Mouse (Mus musculus) heart, embryonic 11.5 days (tissue): ENCODE measurements around the gene Map3k6. TPM values are rescaled to one million over a fixed set of nuclear protein-coding genes. Genes with fewer than 3 reads are reported as not detected.

Source experiments
- ATAC-seq: fragments of 200-750 bp; cut with Nextera tagmentation; replicated peaks from 2 replicates; pipeline ENCODE4 v1.8.0; 2017; ENCODE audit warnings: moderate library complexity; ENCODE audit not compliant: insufficient number of reproducible peaks, low FRiP score, low TSS enrichment
- H3K27ac ChIP-seq: fragments of 300-500 bp; sonication (generic); 2 replicates; pipeline ENCODE4 v1.5.1; 2014; ENCODE audit warnings: mild to moderate bottlenecking, low read depth, low read length
- H3K27me3 ChIP-seq: fragments of 300-500 bp; sonication (generic); 2 replicates; pipeline ENCODE4 v1.6.1; 2014; ENCODE audit warnings: mild to moderate bottlenecking, low read length, mixed read lengths; ENCODE audit not compliant: control insufficient read depth, insufficient read depth
- H3K36me3 ChIP-seq: fragments of 300-500 bp; sonication (generic); 2 replicates; pipeline ENCODE4 v1.6.1; 2014; ENCODE audit warnings: mild to moderate bottlenecking, low read length, moderate library complexity, mixed read lengths; ENCODE audit not compliant: control insufficient read depth, insufficient read depth
- H3K4me1 ChIP-seq: fragments of 300-500 bp; sonication (generic); 2 replicates; pipeline ENCODE4 v1.6.1; 2014; ENCODE audit warnings: low read length; ENCODE audit not compliant: control insufficient read depth, insufficient read depth
- H3K4me2 ChIP-seq: fragments of 300-500 bp; sonication (generic); 2 replicates; pipeline ENCODE4 v1.6.1; 2014; ENCODE audit warnings: mild to moderate bottlenecking, moderate library complexity
- H3K4me3 ChIP-seq: fragments of 300-500 bp; sonication (generic); 2 replicates; pipeline ENCODE4 v1.5.1; 2014; ENCODE audit warnings: low read depth, low read length
- H3K9ac ChIP-seq: fragments of 300-500 bp; sonication (generic); 2 replicates; pipeline ENCODE4 v1.6.1; 2014; ENCODE audit warnings: mild to moderate bottlenecking, low read depth, low read length, moderate library complexity
- H3K9me3 ChIP-seq: fragments of 300-500 bp; sonication (generic); replicated peaks from 2 replicates; pipeline ENCODE4 v1.6.1; 2016; ENCODE audit warnings: low read length; ENCODE audit not compliant: control insufficient read depth
- WGBS: fragments of 180-500 bp; shearing (Covaris S2); extraction: QIAGEN DNeasy Blood & Tissue Kit; methylation state at CpG from one replicate; pipeline ENCODE4 v1.1.7; 2014; ENCODE audit not compliant: insufficient replicate concordance; 5-methylcytosine and 5-hydroxymethylcytosine counted together
- microRNA-seq: library from miRNA; unstranded; fragments of <30 nt; microRNA quantifications from one replicate; pipeline ENCODE4, GENCODE M21; 2016; ENCODE audit warnings: borderline number of aligned reads
- polyA plus RNA-seq: library from polyadenylated mRNA; unstranded; fragments of >200 nt; fragmentation: Nextera tagmentation; extraction: Ambion mirVana; gene quantifications from 2 replicates; pipeline ENCODE4 v1.2.1, GENCODE M21; 2014

Map3k6 gene
- polyA plus RNA-seq, 1 experiment from 2014 or later = 1.7 TPM

GRCm38 (mm10) chr4:133298516-133299365, 58.1 kb downstream of the Map3k6 start:
- Histone ChIP-seq H3K27ac (no peak overlapping the region), H3K4me3 (no peak overlapping the region), H3K9me3 (no peaks in the 10 kb centered on the region), H3K27me3 (peaks cover 4% of the 10 kb centered on the region; the same call in 1 of the 2 replicates), H3K4me2 (no peak overlapping the region), H3K4me1 (peaks cover 19% of the 10 kb centered on the region), H3K36me3 (peaks cover 14% of the 10 kb centered on the region; the same call in 1 of the 2 replicates), H3K9ac (no peak overlapping the region; the same call in 1 of the 2 replicates)
- 37% methylated on average over 12 of the region's 12 CpGs for WGBS
- ATAC-seq = no peak

- no peak for ATAC-seq
- Histone ChIP-seq H3K9ac (no peak overlapping the region), H3K36me3 (peaks cover 14% of the 10 kb centered on the region; the same call in 1 of the 2 replicates), H3K9me3 (no peaks in the 10 kb centered on the region), H3K4me1 (peaks cover 13% of the 10 kb centered on the region), H3K27me3 (no peaks in the 10 kb centered on the region), H3K27ac (no peak overlapping the region), H3K4me3 (no peak overlapping the region), H3K4me2 (no peak overlapping the region)
- 59% methylated on average over 5 of the region's 5 CpGs for WGBS
Measured at GRCm38 (mm10) chr4:133299701-133300100, 59.1 kb downstream of the Map3k6 start.

- H3K9me3 ChIP-seq = no peaks in the 10 kb centered on the region
- peaks cover 14% of the 10 kb centered on the region; the same call in 1 of the 2 replicates for H3K36me3 ChIP-seq
- WGBS = 85% methylated on average over 11 of the region's 11 CpGs
- no peaks in the 10 kb centered on the region for H3K27me3 ChIP-seq
- H3K9ac ChIP-seq = no peak overlapping the region
- H3K4me1 ChIP-seq = peaks cover 13% of the 10 kb centered on the region
- no peak for ATAC-seq
- H3K4me2 ChIP-seq = no peak overlapping the region
- no peak overlapping the region for H3K27ac ChIP-seq
- no peak overlapping the region for H3K4me3 ChIP-seq
Measured at GRCm38 (mm10) chr4:133300421-133300820, 59.8 kb downstream of the Map3k6 start.

- Histone ChIP-seq H3K9me3 (no peaks in the 10 kb centered on the region), H3K4me1 (peaks cover 13% of the 10 kb centered on the region), H3K9ac (no peak overlapping the region; the same call in 1 of the 2 replicates), H3K4me3 (no peak overlapping the region), H3K4me2 (no peak overlapping the region), H3K36me3 (peaks cover 7% of the 10 kb centered on the region; the same call in 1 of the 2 replicates), H3K27ac (no peak overlapping the region), H3K27me3 (no peaks in the 10 kb centered on the region)
- 26% methylated on average over 4 of the region's 4 CpGs for WGBS
- no peak for ATAC-seq
Measured at GRCm38 (mm10) chr4:133301802-133302201, 61.2 kb downstream of the Map3k6 start.

Small RNAs within 50 kb of the gene (microRNA-seq; reads per million reads assigned to microRNA genes)
- 0.47 reads per million for gene Mir7017

Other genes starting within 250 kb of the Map3k6 start
- gene Ahdc1, start 229.6 kb upstream of the Map3k6 start, polyA plus RNA-seq = 7.0 and 9.1 TPM in 2 replicates
- gene Wasf2, start 110.3 kb upstream of the Map3k6 start, polyA plus RNA-seq = 37.3 and 55.8 TPM in 2 replicates
- 0.27 and 0.77 TPM in 2 replicates for gene Cd164l2, start 28.7 kb upstream of the Map3k6 start, polyA plus RNA-seq
- gene Gpr3, start 28.3 kb upstream of the Map3k6 start, polyA plus RNA-seq = 0.37 and 0.61 TPM in 2 replicates
- gene Sytl1, start 22.3 kb downstream of the Map3k6 start, polyA plus RNA-seq = 0.11 and 0.42 TPM in 2 replicates
- 57.5 and 64.9 TPM in 2 replicates for gene Tmem222, start 37.0 kb downstream of the Map3k6 start, polyA plus RNA-seq
- 13.3 and 15.5 TPM in 2 replicates for gene Wdtc1, start 112.7 kb downstream of the Map3k6 start, polyA plus RNA-seq
- gene Slc9a1, start 128.9 kb downstream of the Map3k6 start, polyA plus RNA-seq = 4.8 and 7.0 TPM in 2 replicates
- gene Tent5b, start 239.3 kb downstream of the Map3k6 start, polyA plus RNA-seq = 0.47 and 0.83 TPM in 2 replicates